Mouse (Mus musculus): ENCODE data around the gene Zfp3.
A peak's percentile ranks its signal among the peaks of the same experiment; 100 is the strongest.
"Not testable (repeated sequence)": the region's sequence is repeated elsewhere in the genome, so short reads cannot be mapped to it uniquely, and the experiment has no call there.

Zfp3 gene

GRCm38 (mm10) chr11:70755645-70756044 is 8.4 kb upstream of the Zfp3 start:
- DNase-seq (ENCODE audit: low spot score in 2 of 2) = peak; percentile 80 to 81

GRCm38 (mm10) chr11:70760446-70760845 is 3.6 kb upstream of the Zfp3 start:
- DNase-seq (ENCODE audit: low spot score in 2 of 2) = not testable (repeated sequence)

- DNase-seq (ENCODE audit: low spot score in 2 of 2) = no peak
Observed at GRCm38 (mm10) chr11:70762641-70763040, 1.4 kb upstream of the Zfp3 start.

GRCm38 (mm10) chr11:70763582-70763935 is 450 bp upstream of the Zfp3 start:
- no peak for DNase-seq (ENCODE audit: low spot score in 2 of 2)

- no peak for DNase-seq (ENCODE audit: low spot score in 2 of 2)
Observed at GRCm38 (mm10) chr11:70765776-70766445, 1.9 kb downstream of the Zfp3 start.

- no peak for DNase-seq (ENCODE audit: low spot score in 2 of 2)
Observed at GRCm38 (mm10) chr11:70770804-70771203, 6.8 kb downstream of the Zfp3 start.

- DNase-seq (ENCODE audit: low spot score in 2 of 2) = peak; percentile 49 to 61
Observed at GRCm38 (mm10) chr11:70776830-70777571, 13.0 kb downstream of the Zfp3 start.

- DNase-seq (ENCODE audit: low spot score in 2 of 2) = no peak
Observed at GRCm38 (mm10) chr11:70777634-70778033, 13.6 kb downstream of the Zfp3 start.

- peak in 1 of 2 experiments; percentile 18 for DNase-seq (ENCODE audit: low spot score in 2 of 2)
Observed at GRCm38 (mm10) chr11:70778058-70778457, 14.0 kb downstream of the Zfp3 start.

GRCm38 (mm10) chr11:70785908-70786307 is 21.9 kb downstream of the Zfp3 start:
- no peak for DNase-seq (ENCODE audit: low spot score in 2 of 2)

GRCm38 (mm10) chr11:70787052-70787451 is 23.0 kb downstream of the Zfp3 start:
- no peak for DNase-seq (ENCODE audit: low spot score in 2 of 2)

GRCm38 (mm10) chr11:70788972-70789655 is 25.1 kb downstream of the Zfp3 start:
- no peak for DNase-seq (ENCODE audit: low spot score in 2 of 2)

GRCm38 (mm10) chr11:70790426-70790825 is 26.4 kb downstream of the Zfp3 start:
- DNase-seq (ENCODE audit: low spot score in 2 of 2) = no peak

GRCm38 (mm10) chr11:70790874-70791551 is 27.0 kb downstream of the Zfp3 start:
- DNase-seq (ENCODE audit: low spot score in 2 of 2) = no peak

GRCm38 (mm10) chr11:70791676-70792075 is 27.7 kb downstream of the Zfp3 start:
- DNase-seq (ENCODE audit: low spot score in 2 of 2) = no peak

- DNase-seq (ENCODE audit: low spot score in 2 of 2) = no peak
Observed at GRCm38 (mm10) chr11:70792409-70792808, 28.4 kb downstream of the Zfp3 start.

- no peak for DNase-seq (ENCODE audit: low spot score in 2 of 2)
Observed at GRCm38 (mm10) chr11:70802208-70802864, 38.3 kb downstream of the Zfp3 start.

- DNase-seq (ENCODE audit: low spot score in 2 of 2) = no peak
Observed at GRCm38 (mm10) chr11:70802865-70803261, 38.9 kb downstream of the Zfp3 start.

GRCm38 (mm10) chr11:70803711-70804200 is 39.7 kb downstream of the Zfp3 start:
- no peak for DNase-seq (ENCODE audit: low spot score in 2 of 2)

- DNase-seq (ENCODE audit: low spot score in 2 of 2) = no peak
Observed at GRCm38 (mm10) chr11:70804395-70804794, 40.4 kb downstream of the Zfp3 start.

GRCm38 (mm10) chr11:70805641-70806175 is 41.7 kb downstream of the Zfp3 start:
- no peak for DNase-seq (ENCODE audit: low spot score in 2 of 2)
